Mouse (Mus musculus) midbrain, embryonic 15.5 days (tissue): ENCODE measurements at regions not wholly inside any gene's neighbourhood (a gene's known extent, or its start where the extent isn't known, plus 50 kb on each side); places are given as distances from the start of the nearest gene placed in this dataset.

Source experiments
- ATAC-seq: fragments of 200-750 bp; cut with Nextera tagmentation; replicated peaks from 2 replicates; pipeline ENCODE4 v1.8.0; 2017; ENCODE audit warnings: moderate TSS enrichment
- H3K27ac ChIP-seq: fragments of 300-500 bp; sonication (generic); 2 replicates; pipeline ENCODE4 v1.5.1; 2015; ENCODE audit warnings: mild to moderate bottlenecking, inconsistent platforms
- H3K27me3 ChIP-seq: fragments of 300-500 bp; sonication (generic); replicated peaks from 2 replicates; pipeline ENCODE4 v1.6.1; 2015; ENCODE audit warnings: inconsistent platforms
- H3K36me3 ChIP-seq: fragments of 300-500 bp; sonication (generic); replicated peaks from 2 replicates; pipeline ENCODE4 v1.6.1; 2015; ENCODE audit warnings: inconsistent platforms
- H3K4me1 ChIP-seq: fragments of 300-500 bp; sonication (generic); 2 replicates; pipeline ENCODE4 v1.6.1; 2015; ENCODE audit warnings: inconsistent platforms
- H3K4me2 ChIP-seq: fragments of 300-500 bp; sonication (generic); 2 replicates; pipeline ENCODE4 v1.6.1; 2015; ENCODE audit warnings: inconsistent platforms, mild to moderate bottlenecking, moderate library complexity
- H3K4me3 ChIP-seq: fragments of 300-500 bp; sonication (generic); 2 replicates; pipeline ENCODE4 v1.5.1; 2015; ENCODE audit warnings: mild to moderate bottlenecking, inconsistent platforms
- H3K9ac ChIP-seq: fragments of 300-500 bp; sonication (generic); 2 replicates; pipeline ENCODE4 v1.6.1; 2015; ENCODE audit warnings: mild to moderate bottlenecking, inconsistent platforms
- H3K9me3 ChIP-seq: fragments of 300-500 bp; sonication (generic); 2 replicates; pipeline ENCODE4 v1.6.1; 2016; ENCODE audit warnings: inconsistent platforms
- WGBS: fragments of 180-500 bp; shearing (Covaris S2); methylation state at CpG from one replicate; pipeline ENCODE4 v1.1.7; 2015; ENCODE audit warnings: mixed read lengths; 5-methylcytosine and 5-hydroxymethylcytosine counted together

DNA sequence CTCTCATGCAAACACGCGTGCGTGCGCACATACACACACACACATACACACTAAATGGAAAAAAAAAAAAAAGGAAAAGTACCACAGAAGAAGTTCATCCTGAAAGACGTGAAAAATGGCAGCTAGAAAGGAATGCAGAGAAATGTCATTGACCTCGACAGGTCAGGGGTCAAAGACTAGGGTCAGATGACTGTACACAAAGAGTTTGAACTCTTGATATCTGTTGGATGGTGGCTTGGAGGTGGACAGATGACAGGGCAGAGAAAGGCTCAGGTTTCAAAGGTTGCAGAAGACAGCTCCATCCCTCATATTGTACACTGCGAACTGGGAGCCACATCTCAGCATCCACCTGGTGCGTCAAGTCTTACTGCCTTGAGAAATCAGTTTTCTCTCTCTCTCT, 112.5 kb downstream of the Cd83 start:
- H3K36me3 ChIP-seq, result no peaks in the 10 kb centered on the region
- WGBS, result 93% methylated on average over 8 of the region's 8 CpGs
- no peaks in the 10 kb centered on the region for H3K9me3 ChIP-seq
- H3K4me3 ChIP-seq, result no peak overlapping the region
- no peak overlapping the region for H3K4me2 ChIP-seq
- H3K9ac ChIP-seq, result no peak overlapping the region
- H3K4me1 ChIP-seq, result peaks cover 5% of the 10 kb centered on the region; the same call in 1 of the 2 replicates
- no peaks in the 10 kb centered on the region for H3K27me3 ChIP-seq
- ATAC-seq, result no peak
- no peak overlapping the region for H3K27ac ChIP-seq

DNA sequence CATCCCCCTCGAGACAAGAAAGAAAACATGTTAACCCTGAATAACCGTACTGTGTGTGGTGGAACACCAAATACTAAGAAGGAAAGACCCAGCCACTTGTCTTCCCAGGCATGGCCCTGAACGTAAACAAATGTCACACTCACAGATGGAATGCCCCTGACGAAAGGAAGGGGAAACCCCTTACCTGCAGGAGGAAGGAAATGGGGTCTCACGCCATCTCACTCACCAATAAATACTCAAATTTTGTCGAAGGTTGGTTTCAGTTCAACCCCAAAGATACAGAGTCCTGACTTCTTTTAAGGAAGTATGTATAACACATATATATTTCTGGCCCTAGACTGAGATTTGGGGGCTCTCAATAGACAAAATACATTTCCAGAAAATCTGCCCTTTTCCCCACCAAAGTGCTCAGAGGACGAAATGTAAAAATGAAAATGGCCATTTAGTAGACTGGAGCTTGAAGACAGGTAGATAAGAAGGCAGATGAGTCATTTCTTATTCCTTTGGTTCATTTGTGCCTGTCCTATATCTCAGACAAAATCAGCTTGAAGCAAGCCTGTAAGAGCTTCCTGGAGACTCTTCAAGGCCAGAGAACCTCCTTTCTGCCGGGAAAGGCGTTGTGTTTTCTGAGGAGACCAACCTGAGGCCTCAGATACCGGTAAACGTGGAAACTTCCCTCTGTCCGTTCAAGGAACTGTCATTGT, 114.1 kb downstream of the Cd83 start:
- Histone ChIP-seq H3K4me2 (no peak overlapping the region), H3K4me3 (no peak overlapping the region), H3K9me3 (no peaks in the 10 kb centered on the region), H3K27me3 (no peaks in the 10 kb centered on the region), H3K27ac (no peak overlapping the region), H3K4me1 (peaks cover 5% of the 10 kb centered on the region; the same call in 1 of the 2 replicates), H3K36me3 (no peaks in the 10 kb centered on the region), H3K9ac (no peak overlapping the region)
- no peak for ATAC-seq
- 87% methylated on average over 12 of the region's 12 CpGs for WGBS

DNA sequence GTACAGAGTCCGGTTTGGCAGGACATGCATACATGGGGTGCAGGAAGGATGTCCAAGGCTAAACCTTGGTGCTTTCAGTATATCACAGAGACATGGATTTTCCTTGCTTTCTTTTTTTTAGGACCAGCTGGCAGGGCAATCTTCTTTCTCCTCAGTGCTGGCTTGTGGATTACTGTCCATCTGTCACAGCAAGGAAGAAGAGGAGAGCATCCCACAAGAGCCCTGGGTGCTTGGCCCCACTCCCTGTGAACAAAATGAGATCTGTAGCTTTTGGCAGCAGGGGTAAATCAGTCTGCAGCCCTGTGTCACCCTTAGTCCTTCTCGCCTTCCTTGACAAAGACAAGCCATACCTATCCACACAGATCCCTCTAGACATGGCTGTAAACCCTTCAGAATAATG, 115.5 kb downstream of the Cd83 start:
- peaks cover 5% of the 10 kb centered on the region; the same call in 1 of the 2 replicates for H3K4me1 ChIP-seq
- no peak overlapping the region for H3K27ac ChIP-seq
- H3K36me3 ChIP-seq, result no peaks in the 10 kb centered on the region
- no peak overlapping the region for H3K4me3 ChIP-seq
- no peak overlapping the region for H3K9ac ChIP-seq
- no peaks in the 10 kb centered on the region for H3K9me3 ChIP-seq
- WGBS, result 88% methylated on average over 2 of the region's 2 CpGs
- no peaks in the 10 kb centered on the region for H3K27me3 ChIP-seq
- ATAC-seq, result no peak
- H3K4me2 ChIP-seq, result no peak overlapping the region

DNA sequence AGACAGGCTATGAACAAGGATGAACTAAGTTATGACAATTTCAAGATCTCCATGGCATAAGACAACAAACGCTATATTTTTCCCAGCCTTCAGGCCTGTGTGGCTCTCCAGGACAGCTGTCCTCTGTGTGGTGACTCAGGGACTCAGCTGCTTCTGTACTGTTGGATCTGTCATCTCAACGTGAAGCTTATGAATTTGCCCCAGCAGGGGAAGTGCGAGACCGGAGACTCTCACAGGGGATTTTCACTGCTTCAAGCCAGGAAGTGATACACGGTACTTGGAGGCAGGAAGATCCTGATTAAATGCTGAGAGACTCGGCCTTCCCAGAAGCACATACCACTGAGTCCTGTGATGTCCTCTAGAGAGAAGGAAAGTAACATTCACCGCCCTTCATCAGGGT, 116.2 kb downstream of the Cd83 start:
- Histone ChIP-seq H3K4me3 (no peak overlapping the region), H3K36me3 (no peaks in the 10 kb centered on the region), H3K4me2 (no peak overlapping the region), H3K27ac (no peak overlapping the region), H3K27me3 (no peaks in the 10 kb centered on the region), H3K9ac (no peak overlapping the region), H3K4me1 (peaks cover 5% of the 10 kb centered on the region; the same call in 1 of the 2 replicates), H3K9me3 (no peaks in the 10 kb centered on the region)
- ATAC-seq, result no peak
- WGBS, result 71% methylated on average over 7 of the region's 7 CpGs

DNA sequence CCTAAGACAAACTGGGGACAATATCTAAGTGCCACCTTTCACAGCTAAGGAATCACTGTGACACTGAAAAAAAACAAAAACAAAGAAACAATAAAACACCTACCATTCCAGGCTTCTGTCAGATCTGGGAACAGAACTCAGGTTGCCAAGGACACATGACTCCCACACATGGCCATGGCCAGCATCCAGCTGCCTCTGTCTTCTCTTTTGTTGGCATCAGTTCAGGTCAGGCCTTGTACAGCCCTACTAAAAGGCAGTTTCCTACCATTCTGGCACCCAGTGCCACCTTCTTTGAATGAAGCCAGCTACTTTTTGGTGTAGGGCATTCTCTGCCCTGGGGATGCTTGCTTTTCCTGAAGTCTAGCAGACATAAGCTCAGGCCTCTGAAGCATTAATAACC, 118.8 kb downstream of the Cd83 start:
- Histone ChIP-seq H3K36me3 (no peaks in the 10 kb centered on the region), H3K4me3 (no peak overlapping the region), H3K9ac (no peak overlapping the region), H3K27ac (no peak overlapping the region), H3K4me2 (no peak overlapping the region), H3K27me3 (no peaks in the 10 kb centered on the region), H3K4me1 (peaks cover 6% of the 10 kb centered on the region; the same call in 1 of the 2 replicates), H3K9me3 (no peaks in the 10 kb centered on the region)
- ATAC-seq, result no peak

DNA sequence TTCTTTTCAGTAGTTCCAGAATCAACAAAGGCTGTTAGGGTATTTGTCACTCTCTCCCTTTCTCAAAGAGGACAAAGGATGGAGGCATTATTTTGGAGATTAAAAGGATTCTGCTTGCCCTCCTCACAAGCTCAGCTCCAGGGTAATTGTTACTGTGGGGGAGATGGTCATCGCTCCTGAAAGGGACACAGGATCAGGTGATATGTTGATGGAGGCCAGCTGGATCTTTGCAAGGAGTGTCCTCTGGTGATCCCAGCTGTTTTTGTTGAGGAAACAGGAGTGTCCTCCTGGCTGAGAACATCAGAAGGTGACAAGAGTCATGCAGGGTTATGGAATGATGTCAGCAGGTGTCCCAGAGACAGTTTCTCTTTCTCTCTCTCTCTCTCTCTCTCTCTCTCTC, 119.7 kb downstream of the Cd83 start:
- H3K9ac ChIP-seq, result no peak overlapping the region
- peaks cover 6% of the 10 kb centered on the region; the same call in 1 of the 2 replicates for H3K4me1 ChIP-seq
- no peak overlapping the region for H3K4me3 ChIP-seq
- no peak for ATAC-seq
- no peaks in the 10 kb centered on the region for H3K9me3 ChIP-seq
- H3K4me2 ChIP-seq, result no peak overlapping the region
- H3K27me3 ChIP-seq, result no peaks in the 10 kb centered on the region
- no peaks in the 10 kb centered on the region for H3K36me3 ChIP-seq
- WGBS, result 21% methylated on average over 1 of the region's 1 CpGs
- no peak overlapping the region for H3K27ac ChIP-seq

DNA sequence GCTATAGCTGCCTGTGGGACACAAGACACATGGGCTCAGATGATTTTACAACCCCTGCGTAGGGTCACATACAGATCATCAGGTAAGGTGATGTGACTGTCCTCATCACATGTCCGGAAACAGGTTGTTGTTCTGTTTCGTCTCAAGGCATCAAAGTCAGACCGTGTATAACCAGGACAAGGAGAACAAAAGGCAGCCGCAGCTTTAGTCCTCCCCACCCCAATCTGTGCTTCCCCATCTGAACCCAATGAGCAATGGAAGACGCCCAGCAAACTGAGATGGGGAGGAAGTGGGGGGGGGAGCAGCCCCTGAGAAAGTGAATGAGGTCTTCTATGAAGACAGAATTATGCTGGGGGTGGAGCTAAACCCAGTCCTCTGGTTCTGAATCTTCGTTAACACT, 121.7 kb downstream of the Cd83 start:
- Histone ChIP-seq H3K4me3 (no peak overlapping the region), H3K4me1 (peaks cover 6% of the 10 kb centered on the region; the same call in 1 of the 2 replicates), H3K9ac (no peak overlapping the region), H3K36me3 (no peaks in the 10 kb centered on the region), H3K9me3 (no peaks in the 10 kb centered on the region), H3K27ac (no peak overlapping the region), H3K27me3 (no peaks in the 10 kb centered on the region), H3K4me2 (no peak overlapping the region)
- no peak for ATAC-seq
- 75% methylated on average over 7 of the region's 7 CpGs for WGBS

DNA sequence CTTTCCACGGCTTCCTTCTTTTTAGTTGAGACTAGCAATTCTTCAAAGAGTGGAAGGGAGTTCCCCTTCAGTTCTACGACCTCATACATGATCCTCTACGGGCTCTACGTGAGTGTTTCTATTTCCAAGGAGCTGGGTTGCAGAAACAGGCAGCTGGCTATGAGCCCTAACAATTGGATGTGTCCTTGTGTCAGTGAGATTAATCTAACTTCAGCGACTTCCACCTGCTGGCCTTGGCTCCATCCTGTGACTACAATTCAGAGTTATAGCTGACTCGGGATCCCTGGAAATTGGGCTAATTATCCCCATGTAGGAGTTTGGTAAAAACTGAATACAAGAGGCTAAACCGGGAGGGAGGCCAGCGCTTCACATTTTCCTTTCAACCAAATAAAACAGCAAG, 122.8 kb downstream of the Cd83 start:
- Histone ChIP-seq H3K9me3 (no peaks in the 10 kb centered on the region), H3K27ac (no peak overlapping the region)
- no peak for ATAC-seq

DNA sequence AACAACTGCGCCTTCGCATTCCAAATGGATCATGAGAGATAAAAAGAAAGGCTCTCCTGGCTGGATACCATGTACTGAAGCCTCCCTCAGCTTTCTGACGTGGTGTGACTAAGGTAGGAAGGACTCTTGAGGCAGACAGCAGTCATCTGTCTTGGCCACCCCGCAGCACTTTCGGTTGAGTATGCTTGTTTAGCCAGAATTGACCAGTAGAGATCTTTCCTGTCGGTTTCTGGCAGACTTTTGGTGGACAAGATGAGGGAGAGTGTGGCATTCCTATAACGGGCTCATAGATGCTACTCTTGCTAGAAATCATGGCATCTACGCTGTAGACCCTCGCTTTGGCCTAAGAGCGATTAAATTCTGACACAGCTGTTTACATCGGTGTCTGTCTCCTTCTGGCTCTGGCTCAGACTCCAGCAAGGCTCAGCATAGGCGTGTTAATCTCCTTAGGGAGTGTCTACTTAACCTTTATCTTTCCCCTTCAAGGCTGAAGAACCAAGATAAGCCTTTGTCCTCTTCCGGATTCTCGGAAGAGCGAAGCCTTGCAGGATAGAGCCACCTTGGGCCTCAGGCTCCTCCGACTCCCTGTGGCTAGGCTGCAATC, 123.6 kb downstream of the Cd83 start:
- H3K36me3 ChIP-seq, result no peaks in the 10 kb centered on the region
- WGBS, result 49% methylated on average over 16 of the region's 16 CpGs
- H3K27ac ChIP-seq, result no peak overlapping the region
- no peak overlapping the region for H3K4me2 ChIP-seq
- ATAC-seq, result no peak
- H3K9me3 ChIP-seq, result no peaks in the 10 kb centered on the region
- no peak overlapping the region for H3K9ac ChIP-seq
- H3K4me3 ChIP-seq, result no peak overlapping the region
- H3K27me3 ChIP-seq, result no peaks in the 10 kb centered on the region
- H3K4me1 ChIP-seq, result peaks cover 6% of the 10 kb centered on the region; the same call in 1 of the 2 replicates

More for the DNA sequence above, 122.8 kb downstream of the Cd83 start:
- 50% methylated on average over 8 of the region's 8 CpGs for WGBS
- no peak overlapping the region for H3K9ac ChIP-seq
- H3K4me2 ChIP-seq, result no peak overlapping the region
- H3K27me3 ChIP-seq, result no peaks in the 10 kb centered on the region
- no peak overlapping the region for H3K4me3 ChIP-seq
- no peaks in the 10 kb centered on the region for H3K36me3 ChIP-seq
- H3K4me1 ChIP-seq, result peaks cover 6% of the 10 kb centered on the region; the same call in 1 of the 2 replicates

DNA sequence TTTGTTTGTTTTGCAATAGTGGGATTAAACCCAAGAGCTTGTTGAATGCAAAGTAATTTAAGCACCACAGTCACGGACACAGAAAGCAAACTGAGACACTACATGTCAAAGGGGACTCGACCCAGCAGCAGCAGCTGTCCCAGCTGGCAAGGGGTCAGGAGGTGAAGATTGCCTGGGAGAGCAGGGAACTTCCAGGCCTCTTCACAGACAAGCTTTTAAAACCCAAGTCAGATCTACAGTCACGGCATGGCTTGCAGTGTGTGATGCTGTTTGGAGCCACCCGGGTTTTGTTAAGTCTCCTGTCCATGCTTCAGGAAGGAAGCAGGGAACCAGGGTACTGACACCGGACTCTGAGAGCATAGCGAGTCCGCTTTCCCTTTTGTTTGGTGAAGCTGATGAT, 125.4 kb downstream of the Cd83 start:
- Histone ChIP-seq H3K27ac (no peak overlapping the region), H3K4me3 (no peak overlapping the region), H3K9me3 (no peaks in the 10 kb centered on the region), H3K4me1 (peaks cover 6% of the 10 kb centered on the region; the same call in 1 of the 2 replicates), H3K27me3 (no peaks in the 10 kb centered on the region), H3K9ac (no peak overlapping the region), H3K36me3 (no peaks in the 10 kb centered on the region), H3K4me2 (no peak overlapping the region)
- WGBS, result 44% methylated on average over 7 of the region's 7 CpGs
- ATAC-seq, result no peak

DNA sequence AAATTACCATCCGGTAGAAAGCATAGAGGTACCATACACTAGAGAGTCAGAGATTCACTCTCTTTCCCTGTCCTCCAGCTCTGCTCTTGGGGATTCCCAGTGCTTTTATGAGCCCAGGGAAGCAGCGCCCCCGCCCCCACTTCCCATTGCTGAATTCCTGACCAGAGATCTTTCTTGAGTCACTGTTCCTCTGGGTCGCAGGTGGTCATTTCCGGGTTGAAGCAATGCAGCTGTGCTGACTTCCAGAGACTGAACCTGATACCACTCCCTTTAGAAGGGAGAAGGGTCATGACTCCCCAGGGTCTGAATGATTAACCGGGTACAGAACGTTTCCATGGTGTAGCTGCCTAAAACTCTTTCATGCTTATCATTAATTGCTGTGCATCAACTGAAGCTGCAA, 128.9 kb downstream of the Cd83 start:
- H3K36me3 ChIP-seq, result no peaks in the 10 kb centered on the region
- no peaks in the 10 kb centered on the region for H3K9me3 ChIP-seq
- H3K27ac ChIP-seq, result no peak overlapping the region
- no peaks in the 10 kb centered on the region; the same call in 1 of the 2 replicates for H3K4me1 ChIP-seq
- no peak overlapping the region for H3K4me3 ChIP-seq
- WGBS, result 59% methylated on average over 7 of the region's 7 CpGs
- ATAC-seq, result no peak
- no peak overlapping the region for H3K4me2 ChIP-seq
- H3K9ac ChIP-seq, result no peak overlapping the region
- H3K27me3 ChIP-seq, result no peaks in the 10 kb centered on the region

DNA sequence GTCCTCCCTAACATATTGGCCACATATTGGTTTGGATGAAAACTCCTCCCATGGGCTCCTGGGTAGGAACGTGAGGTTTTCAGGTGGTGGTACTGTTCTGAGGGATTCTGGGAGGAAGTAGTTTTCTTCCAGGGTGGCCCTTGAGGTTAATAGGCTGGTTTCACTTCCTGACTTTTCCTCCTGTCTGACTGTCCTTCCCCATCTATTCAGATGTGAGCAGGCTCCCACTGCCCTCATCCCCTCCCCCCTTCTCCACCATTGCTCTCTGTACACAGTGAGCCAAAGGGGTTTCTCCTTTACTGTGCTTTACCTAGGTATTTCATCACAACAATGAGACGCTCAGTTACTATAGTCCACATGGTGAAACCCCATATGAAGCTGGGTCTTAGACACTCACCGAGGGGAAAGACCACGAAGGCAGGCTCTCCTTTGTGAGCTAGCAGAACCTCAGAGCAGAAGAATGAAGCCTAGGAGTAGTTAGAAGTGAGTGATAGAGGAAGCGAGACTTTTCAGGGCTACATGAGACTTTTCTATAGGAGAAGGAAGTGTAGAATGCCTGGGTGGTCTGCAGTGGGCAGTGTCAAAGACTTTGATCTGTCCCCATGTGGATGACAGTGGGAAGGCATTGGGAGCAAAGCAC, 135.3 kb downstream of the Cd83 start:
- no peaks in the 10 kb centered on the region for H3K27me3 ChIP-seq
- H3K4me1 ChIP-seq, result no peaks in the 10 kb centered on the region
- no peaks in the 10 kb centered on the region for H3K9me3 ChIP-seq
- no peak overlapping the region for H3K27ac ChIP-seq
- H3K9ac ChIP-seq, result no peak overlapping the region
- ATAC-seq, result no peak
- no peak overlapping the region for H3K4me3 ChIP-seq
- no peak overlapping the region for H3K4me2 ChIP-seq
- H3K36me3 ChIP-seq, result no peaks in the 10 kb centered on the region
- WGBS, result 82% methylated on average over 5 of the region's 5 CpGs
